Mouse (Mus musculus): ENCODE data around the gene Ctf1. TPM values are rescaled to one million over a fixed set of nuclear protein-coding genes. Genes with fewer than 3 reads are reported as not detected.

Gene Ctf1
- total RNA-seq, 2 experiments from 2014 or later: 3.4 to 4.0 TPM

GRCm38 (mm10) chr7:127744366-127745045 lies 32.0 kb downstream of the Ctf1 start, which contains the start of gene Fbxl19:
Fbxl19 (plus strand) TSS chr7:127744543.
- peak; percentile 82 for DNase-seq

GRCm38 (mm10) chr7:127745251-127745651 lies 32.7 kb downstream of the Ctf1 start:
- peak; percentile 91 for DNase-seq

DNA sequence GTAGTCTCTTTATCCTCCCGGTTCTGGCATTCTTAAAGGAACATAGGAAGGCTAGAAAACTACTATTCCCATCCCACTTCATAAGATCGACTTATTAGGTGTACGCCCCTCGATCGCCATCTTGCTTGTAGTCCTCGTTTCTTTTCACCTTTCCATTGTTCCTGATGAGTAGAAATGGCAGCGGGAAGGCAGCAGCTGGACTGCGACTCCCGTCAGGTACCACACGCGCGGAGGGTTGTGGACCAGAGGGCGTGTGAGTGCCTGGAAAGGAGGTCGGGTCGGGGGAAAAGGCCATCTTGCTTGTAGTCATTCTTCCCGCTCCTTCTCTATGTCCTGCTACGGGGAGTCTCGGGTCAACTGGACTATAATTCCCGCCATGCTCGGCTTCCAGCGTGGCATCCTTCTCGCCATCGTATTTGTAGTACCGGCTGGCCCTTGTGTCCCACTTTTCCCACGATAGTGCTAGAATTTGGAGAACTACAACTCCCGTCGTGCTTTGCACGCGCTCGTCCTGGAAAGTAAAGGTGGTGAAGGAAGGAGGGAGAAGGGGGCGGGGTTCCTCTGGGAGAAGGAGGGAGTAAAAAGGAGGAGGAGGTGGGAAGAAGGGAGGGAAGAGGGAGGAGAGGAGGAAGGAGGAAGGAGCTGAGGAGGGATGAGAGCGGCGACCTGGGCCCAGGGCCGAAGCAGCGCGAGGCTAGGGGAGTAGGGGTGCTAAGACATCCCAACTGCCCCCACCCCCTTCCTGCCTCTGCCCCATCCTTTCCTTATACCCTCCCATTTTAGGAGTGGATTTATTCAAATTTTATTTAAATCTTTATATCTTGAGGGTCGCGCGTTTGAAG lies 33.3 kb downstream of the Ctf1 start:
- DNase-seq: peak; percentile 94

GRCm38 (mm10) chr7:127746494-127747491 lies 34.3 kb downstream of the Ctf1 start:
- DNase-seq: peak; percentile 47

GRCm38 (mm10) chr7:127747559-127748234 lies 35.2 kb downstream of the Ctf1 start:
- no peak for DNase-seq

- DNase-seq: peak; percentile 9
These were observed 35.7 kb downstream of the Ctf1 start for GRCm38 (mm10) chr7:127748235-127748560.

- DNase-seq: no peak
These were observed 37.9 kb downstream of the Ctf1 start for GRCm38 (mm10) chr7:127750131-127751127.

DNA sequence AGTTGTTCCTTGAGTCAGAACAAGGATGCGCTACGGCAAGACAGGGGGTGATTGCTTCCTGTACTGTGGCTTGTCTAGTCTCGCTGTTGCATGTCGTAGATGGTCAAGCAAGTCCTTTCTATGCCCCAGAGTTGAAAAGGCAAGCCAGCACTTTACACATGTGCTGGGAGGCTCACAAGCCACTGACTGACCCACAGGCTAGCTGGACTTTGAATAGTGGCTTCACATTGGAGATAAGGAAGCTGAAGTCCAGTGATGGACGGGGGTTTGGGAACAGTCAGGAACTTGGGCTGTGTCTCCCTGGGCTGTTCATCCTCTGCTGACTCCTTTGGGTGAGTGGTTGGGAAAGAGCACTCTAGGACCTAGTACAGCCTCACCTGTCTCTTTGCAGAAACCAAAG lies 39.1 kb downstream of the Ctf1 start:
- DNase-seq: no peak

GRCm38 (mm10) chr7:127752069-127752468 lies 39.5 kb downstream of the Ctf1 start:
- no peak for DNase-seq

DNA sequence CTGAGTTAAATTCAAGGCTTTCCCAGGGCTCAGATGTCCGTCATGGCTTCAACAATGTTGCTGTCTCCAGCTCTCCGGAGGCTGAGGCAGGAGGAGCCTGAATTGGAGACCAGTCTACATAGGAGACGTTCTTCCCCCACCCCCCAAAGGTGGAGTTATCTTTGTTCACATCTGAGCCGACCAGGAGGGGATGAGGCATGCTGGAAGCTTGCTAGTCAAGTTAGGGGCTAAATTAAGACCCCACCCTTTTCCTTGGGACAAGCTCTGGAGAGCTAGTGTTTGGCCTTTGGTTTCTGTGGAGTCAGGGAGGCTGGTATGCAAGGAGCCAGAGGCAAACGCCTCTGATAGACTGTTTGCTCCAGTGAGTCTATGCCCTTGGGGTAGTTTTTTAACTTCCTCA lies 40.6 kb downstream of the Ctf1 start:
- no peak for DNase-seq

DNA sequence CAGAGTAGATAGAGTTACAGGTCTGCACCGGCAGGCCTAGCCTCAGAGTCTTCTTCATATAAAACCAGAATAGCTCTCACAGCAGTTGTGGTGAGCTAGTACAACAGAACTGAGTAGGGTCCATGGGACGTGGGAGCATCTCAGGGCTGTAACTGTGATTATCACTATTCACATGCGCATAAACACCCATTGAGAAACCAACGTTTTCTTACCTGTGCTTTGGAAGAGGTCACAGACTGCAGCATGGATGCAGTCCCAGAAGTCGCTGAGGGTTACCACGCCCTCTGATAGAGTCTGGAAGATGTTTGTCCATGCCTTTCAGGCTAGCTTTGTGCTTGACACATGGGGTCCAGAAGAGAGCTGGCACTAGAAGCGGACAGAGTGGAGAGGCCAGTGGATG lies 41.2 kb downstream of the Ctf1 start:
- no peak for DNase-seq

DNA sequence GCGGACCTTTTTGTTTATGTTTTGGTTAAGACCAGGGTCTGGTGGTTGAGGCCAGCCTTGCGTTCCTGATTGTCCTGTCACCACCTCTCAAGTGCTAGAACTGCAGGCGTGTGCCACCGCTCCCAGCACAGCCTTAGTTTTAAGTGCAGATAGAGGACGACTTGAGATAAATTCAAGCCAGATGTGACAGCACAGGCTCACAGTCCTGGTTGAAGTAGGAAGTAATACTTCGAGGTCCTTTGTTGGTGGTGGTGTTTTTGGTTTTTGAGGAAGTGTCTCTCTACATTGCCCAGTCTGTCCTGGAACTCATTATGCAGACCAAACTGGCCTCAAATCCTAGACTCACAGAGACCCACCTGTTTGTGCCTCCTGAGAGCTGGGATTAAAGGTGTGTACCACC lies 47.2 kb downstream of the Ctf1 start:
- DNase-seq: peak; percentile 14

DNA sequence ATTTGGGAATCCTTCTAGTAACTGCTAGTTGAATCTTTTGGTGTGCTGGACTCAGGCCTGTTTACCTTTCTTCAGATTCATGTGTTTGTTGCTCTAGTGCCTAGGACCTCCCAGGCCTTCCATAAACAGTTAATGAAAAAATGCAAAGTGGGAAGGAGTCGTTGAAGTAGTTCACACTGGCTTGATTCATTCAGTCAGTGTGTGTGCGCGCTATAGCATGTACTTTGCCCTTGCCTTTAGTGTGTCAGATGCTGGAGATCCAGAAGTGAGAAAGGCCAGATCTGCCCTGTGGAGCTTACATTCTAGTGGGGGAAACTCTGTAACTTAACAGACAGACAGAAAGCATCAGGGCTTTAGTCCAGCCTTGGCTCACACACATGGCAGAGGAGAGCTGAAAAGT lies 47.9 kb downstream of the Ctf1 start:
- DNase-seq: no peak

DNA sequence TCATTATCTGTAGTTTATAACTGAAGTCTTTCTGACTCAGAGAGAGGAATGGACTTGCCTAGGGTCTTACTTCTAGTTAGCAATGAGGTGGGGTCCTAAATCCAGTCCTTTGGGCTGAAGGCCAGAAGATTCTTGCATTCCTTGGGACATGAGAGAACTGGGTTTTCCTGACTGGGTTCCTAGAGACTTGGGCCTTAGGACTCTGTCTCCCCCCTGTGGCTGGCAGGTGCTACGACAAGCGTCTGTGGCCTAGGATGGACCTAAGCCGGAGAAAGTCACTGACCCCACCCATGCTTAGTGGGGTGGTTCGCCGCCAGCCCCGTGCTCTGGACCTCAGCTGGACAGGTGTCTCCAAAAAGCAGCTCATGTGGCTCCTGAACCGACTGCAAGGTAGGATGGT lies 48.5 kb downstream of the Ctf1 start:
- DNase-seq: peak; percentile 84

DNA sequence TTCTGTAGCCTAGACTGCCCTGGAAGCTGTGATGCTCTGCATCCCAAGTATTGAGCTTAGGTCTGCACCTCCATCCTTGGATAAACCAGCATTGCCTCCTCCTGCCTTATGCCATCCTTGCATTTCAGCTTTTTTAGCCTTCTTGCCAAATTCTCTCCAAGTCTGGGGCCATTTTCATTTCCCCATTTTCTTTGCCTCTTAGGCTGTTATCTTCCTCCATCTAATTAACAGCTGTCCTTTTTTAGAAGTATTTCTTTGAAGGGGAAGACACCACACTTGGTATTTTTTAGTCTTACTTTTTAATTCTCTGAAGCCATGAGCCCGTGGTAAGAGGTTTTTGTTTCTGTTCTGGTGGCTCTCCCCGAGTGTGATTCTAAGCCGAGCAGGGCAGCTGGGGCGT lies 51.1 kb downstream of the Ctf1 start:
- no peak for DNase-seq

DNA sequence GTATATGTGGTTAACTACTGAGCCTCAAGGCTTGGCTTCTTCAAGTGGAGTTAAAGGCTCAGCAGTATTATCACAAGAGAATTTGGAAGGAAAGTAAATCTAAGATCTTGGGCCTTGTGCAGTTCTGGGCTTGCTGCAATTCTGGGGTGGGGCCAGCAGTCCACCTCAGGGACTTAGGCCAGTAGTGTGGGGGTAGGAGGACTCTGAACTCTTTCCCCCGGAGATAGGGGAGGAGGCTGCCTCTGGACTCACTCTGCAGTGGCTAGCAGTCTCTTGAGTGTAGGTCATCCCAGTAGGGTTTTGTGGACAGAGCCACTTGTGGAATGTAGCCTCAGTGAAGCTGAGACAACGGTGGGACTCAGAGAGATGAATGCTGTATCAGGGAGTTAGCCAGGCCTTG lies 53.2 kb downstream of the Ctf1 start:
- DNase-seq: no peak

DNA sequence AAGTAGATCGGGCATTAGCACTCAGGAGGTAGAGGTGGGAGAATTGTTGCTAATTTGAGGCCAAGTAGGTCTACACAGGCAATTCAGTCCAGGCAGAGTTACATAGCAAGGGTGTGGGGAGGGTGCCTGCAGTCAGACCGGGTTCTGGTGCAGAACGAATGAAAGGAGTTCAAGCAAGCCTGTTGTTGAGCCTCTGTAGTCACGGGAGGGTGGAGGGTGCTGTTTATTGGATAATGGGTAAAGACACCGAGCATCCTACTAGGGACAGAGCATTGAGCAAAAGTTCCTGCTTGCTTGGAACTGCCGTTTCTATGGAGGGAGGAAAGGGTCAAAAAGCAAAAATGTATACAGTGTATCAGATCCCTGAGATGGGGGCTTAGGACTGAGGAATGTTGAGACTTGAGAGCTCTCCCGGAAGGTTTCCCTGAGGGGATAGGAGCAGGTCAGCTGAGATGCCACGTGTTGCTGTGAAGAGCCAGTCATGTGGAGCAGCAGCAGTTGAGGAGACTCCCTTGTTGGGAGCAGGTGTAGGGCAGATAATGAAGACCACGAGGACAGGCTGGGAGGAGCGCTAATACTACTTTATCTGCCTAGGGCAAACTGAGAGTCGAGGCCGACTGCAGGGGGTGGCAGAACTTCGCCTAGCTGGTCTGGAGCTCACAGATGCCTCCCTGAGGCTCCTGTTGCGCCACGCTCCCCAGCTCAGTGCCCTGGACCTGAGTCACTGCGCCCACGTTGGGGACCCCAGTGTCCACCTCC lies 54.5 kb downstream of the Ctf1 start:
- DNase-seq: no peak
